Mouse (Mus musculus): ENCODE data around the gene Bnc2.

Bnc2 gene

GRCm38 (mm10) chr4:84324371-84324770 lies 350.7 kb downstream of the Bnc2 start:
- no peak for DNase-seq (ENCODE audit: low read depth, low spot score)

- DNase-seq (ENCODE audit: low read depth, low spot score) = no peak
Observed at GRCm38 (mm10) chr4:84321598-84321997, 353.5 kb downstream of the Bnc2 start.

- DNase-seq (ENCODE audit: low read depth, low spot score) = no peak
Observed at GRCm38 (mm10) chr4:84317421-84317820, 357.7 kb downstream of the Bnc2 start.

GRCm38 (mm10) chr4:84311371-84311770 lies 363.7 kb downstream of the Bnc2 start:
- no peak for DNase-seq (ENCODE audit: low read depth, low spot score)

GRCm38 (mm10) chr4:84310851-84311250 lies 364.2 kb downstream of the Bnc2 start:
- DNase-seq (ENCODE audit: low read depth, low spot score) = peak; percentile 4

GRCm38 (mm10) chr4:84308226-84308862 lies 366.7 kb downstream of the Bnc2 start:
- DNase-seq (ENCODE audit: low read depth, low spot score) = no peak

GRCm38 (mm10) chr4:84306928-84307606 lies 368.0 kb downstream of the Bnc2 start:
- DNase-seq (ENCODE audit: low read depth, low spot score) = no peak

- DNase-seq (ENCODE audit: low read depth, low spot score) = no peak
Observed at GRCm38 (mm10) chr4:84302949-84303348, 372.1 kb downstream of the Bnc2 start.

- DNase-seq (ENCODE audit: low read depth, low spot score) = no peak
Observed at GRCm38 (mm10) chr4:84285153-84285552, 389.9 kb downstream of the Bnc2 start.

GRCm38 (mm10) chr4:84282651-84283050 lies 392.4 kb downstream of the Bnc2 start:
- no peak for DNase-seq (ENCODE audit: low read depth, low spot score)

- no peak for DNase-seq (ENCODE audit: low read depth, low spot score)
Observed at GRCm38 (mm10) chr4:84278156-84278555, 396.9 kb downstream of the Bnc2 start.

GRCm38 (mm10) chr4:84276081-84276480 lies 399.0 kb downstream of the Bnc2 start:
- DNase-seq (ENCODE audit: low read depth, low spot score) = no peak

- no peak for DNase-seq (ENCODE audit: low read depth, low spot score)
Observed at GRCm38 (mm10) chr4:84274158-84274557, 400.9 kb downstream of the Bnc2 start.

- DNase-seq (ENCODE audit: low read depth, low spot score) = no peak
Observed at GRCm38 (mm10) chr4:84272867-84273266, 402.2 kb downstream of the Bnc2 start.

GRCm38 (mm10) chr4:84269845-84270244 lies 405.2 kb downstream of the Bnc2 start:
- DNase-seq (ENCODE audit: low read depth, low spot score) = no peak

- no peak for DNase-seq (ENCODE audit: low read depth, low spot score)
Observed at GRCm38 (mm10) chr4:84247356-84247755, 427.7 kb downstream of the Bnc2 start.

GRCm38 (mm10) chr4:84232346-84232745 lies 442.7 kb downstream of the Bnc2 start:
- DNase-seq (ENCODE audit: low read depth, low spot score) = peak; percentile 61

GRCm38 (mm10) chr4:84231251-84231650 lies 443.8 kb downstream of the Bnc2 start:
- DNase-seq (ENCODE audit: low read depth, low spot score) = no peak

- peak; percentile 62 for DNase-seq (ENCODE audit: low read depth, low spot score)
Observed at GRCm38 (mm10) chr4:84229189-84229960, 445.7 kb downstream of the Bnc2 start.

GRCm38 (mm10) chr4:84228551-84228950 lies 446.5 kb downstream of the Bnc2 start:
- DNase-seq (ENCODE audit: low read depth, low spot score) = no peak
